Mouse (Mus musculus) gastrocnemius, adult 2 months (tissue): Measurements from ENCODE around the gene Ush2a. TPM values are rescaled to one million over a fixed set of nuclear protein-coding genes. Genes with fewer than 3 reads are reported as not detected.

ENCODE experiments used
- DNase-seq: peaks from one replicate; pipeline ENCODE4 v3.0.0; 2022
- H3K27ac ChIP-seq: fragments of 200-600 bp; 2 replicates; pipeline ENCODE4 v1.8.1; 2022; ENCODE audit warnings: mild to moderate bottlenecking
- H3K4me3 ChIP-seq: fragments of 200-600 bp; 2 replicates; pipeline ENCODE4 v1.8.1; 2022; ENCODE audit warnings: mild to moderate bottlenecking, moderate library complexity
- CTCF ChIP-seq: fragments of 200-600 bp; IDR thresholded peaks from 2 replicates; pipeline ENCODE4 v1.8.1; 2022; ENCODE audit warnings: antibody characterized with exemption, mild to moderate bottlenecking, moderate library complexity
- intact Hi-C: fragments of 180-260 bp; cut with DNase I; formaldehyde crosslinking; loops from one replicate; pipeline ENCODE4 v1.15.1; 2025
- total RNA-seq, 2 experiments: library from RNA; stranded (reverse); gene quantifications; 2 replicates each; pipeline ENCODE4 v1.2.3; 2021

The Ush2a gene
- total RNA-seq, 2 experiments from 2014 or later: not detected

- intact Hi-C loops: no loop called here
- no peak for TF ChIP-seq CTCF
- no peak overlapping the region for H3K4me3 ChIP-seq
Observed at GRCm38 (mm10) chr1:188668513-188668912, 406.7 kb downstream of the Ush2a start.

GRCm38 (mm10) chr1:188672871-188673270 lies 411.0 kb downstream of the Ush2a start:
- Histone ChIP-seq H3K27ac (no peak overlapping the region), H3K4me3 (no peak overlapping the region)
- DNase-seq: no peak
- intact Hi-C loops: no loop called here
- TF ChIP-seq CTCF: no peak

More at GRCm38 (mm10) chr1:188668513-188668912, 406.7 kb downstream of the Ush2a start:
- DNase-seq: no peak
- H3K27ac ChIP-seq: no peak overlapping the region

GRCm38 (mm10) chr1:188674640-188675510 lies 413.1 kb downstream of the Ush2a start:
- no peak for TF ChIP-seq CTCF
- no peak overlapping the region for H3K4me3 ChIP-seq
- intact Hi-C loops: no loop called here
- DNase-seq: no peak
- H3K27ac ChIP-seq: no peak overlapping the region

- intact Hi-C loops: no loop called here
- H3K27ac ChIP-seq: no peak overlapping the region
Observed at GRCm38 (mm10) chr1:188675511-188675863, 413.7 kb downstream of the Ush2a start.

GRCm38 (mm10) chr1:188678189-188678588 lies 416.4 kb downstream of the Ush2a start:
- no peak for TF ChIP-seq CTCF
- no peak for DNase-seq
- intact Hi-C loops: no loop called here
- no peak overlapping the region for H3K4me3 ChIP-seq
- H3K27ac ChIP-seq: no peak overlapping the region

More at GRCm38 (mm10) chr1:188675511-188675863, 413.7 kb downstream of the Ush2a start:
- no peak overlapping the region for H3K4me3 ChIP-seq
- DNase-seq: no peak
- no peak for TF ChIP-seq CTCF

- intact Hi-C loops: no loop called here
- Histone ChIP-seq H3K4me3 (no peak overlapping the region), H3K27ac (no peak overlapping the region)
- DNase-seq: no peak
- no peak for TF ChIP-seq CTCF
Observed at GRCm38 (mm10) chr1:188686362-188686761, 424.5 kb downstream of the Ush2a start.

GRCm38 (mm10) chr1:188696295-188696694 lies 434.5 kb downstream of the Ush2a start:
- no peak for TF ChIP-seq CTCF
- intact Hi-C loops: no loop called here
- Histone ChIP-seq H3K27ac (no peak overlapping the region), H3K4me3 (no peak overlapping the region)
- DNase-seq: no peak

GRCm38 (mm10) chr1:188708176-188708575 lies 446.4 kb downstream of the Ush2a start:
- DNase-seq: no peak
- Histone ChIP-seq H3K27ac (no peak overlapping the region), H3K4me3 (no peak overlapping the region)
- intact Hi-C loops: no loop called here
- TF ChIP-seq CTCF: peak; percentile 27; the same call in 1 of the 2 replicates

DNA sequence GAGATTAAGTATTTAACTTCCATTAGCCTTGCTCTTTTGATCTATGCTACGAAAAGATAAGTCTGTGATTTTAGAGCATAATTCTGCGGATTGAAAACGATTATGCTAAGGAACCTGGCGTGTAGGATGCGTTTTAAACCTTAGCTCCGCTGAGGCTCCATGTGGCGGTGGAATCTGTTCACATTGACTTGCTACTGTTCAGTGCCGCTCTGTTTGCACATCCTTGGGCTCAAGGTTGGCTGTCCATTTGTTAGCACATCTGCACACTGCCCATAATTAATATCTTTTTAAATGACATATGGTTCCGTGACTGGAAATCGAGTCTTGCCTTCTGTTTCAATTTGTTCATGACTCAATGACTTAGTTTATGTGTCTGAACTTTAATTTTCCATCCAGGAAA lies 446.9 kb downstream of the Ush2a start:
- Histone ChIP-seq H3K27ac (no peak overlapping the region), H3K4me3 (no peak overlapping the region)
- TF ChIP-seq CTCF: no peak
- no peak for DNase-seq
- intact Hi-C loops: no loop called here

DNA sequence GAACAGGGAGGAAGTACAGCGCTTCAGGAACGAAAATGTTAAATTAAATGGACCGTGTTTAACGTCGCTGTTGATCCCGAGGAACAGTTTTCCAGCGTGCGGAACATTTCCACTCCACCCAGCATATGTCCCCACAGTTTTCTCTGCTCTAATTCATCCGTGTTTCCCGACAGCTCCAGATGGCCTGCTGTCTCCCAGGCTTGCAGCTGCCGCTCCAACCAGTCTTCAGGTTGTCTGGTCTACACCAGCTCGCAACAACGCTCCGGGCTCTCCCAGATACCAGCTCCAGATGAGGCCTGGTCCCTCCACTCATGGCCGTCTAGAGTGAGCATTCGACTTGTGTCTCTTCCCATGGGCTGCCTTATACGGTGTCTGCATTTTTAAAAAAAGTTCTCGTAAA lies 452.3 kb downstream of the Ush2a start:
- DNase-seq: no peak
- Histone ChIP-seq H3K4me3 (no peak overlapping the region), H3K27ac (no peak overlapping the region)
- intact Hi-C loops: no loop called here
- no peak for TF ChIP-seq CTCF

DNA sequence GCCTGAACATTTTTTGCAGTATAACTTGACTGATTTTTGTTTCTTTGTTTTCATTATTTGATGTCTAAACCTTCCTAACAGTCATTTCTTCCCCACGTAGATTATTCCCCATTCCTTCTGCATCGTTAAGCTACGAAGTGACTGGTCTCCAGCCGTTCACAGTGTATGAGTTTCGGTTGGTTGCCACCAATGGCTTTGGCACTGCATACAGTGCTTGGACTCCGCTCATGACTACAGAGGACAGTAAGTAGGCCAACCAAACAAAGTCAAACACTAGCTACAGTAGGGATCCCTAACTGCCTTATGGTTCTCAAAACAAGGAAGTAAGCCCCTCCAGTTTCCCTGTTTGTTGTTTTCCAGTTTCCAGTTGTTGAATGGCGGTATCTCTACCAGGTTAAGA lies 453.1 kb downstream of the Ush2a start:
- DNase-seq: no peak
- TF ChIP-seq CTCF: no peak
- intact Hi-C loops: no loop called here
- H3K27ac ChIP-seq: no peak overlapping the region
- no peak overlapping the region for H3K4me3 ChIP-seq

- Histone ChIP-seq H3K27ac (no peak overlapping the region), H3K4me3 (no peak overlapping the region)
- no peak for DNase-seq
- no peak for TF ChIP-seq CTCF
- intact Hi-C loops: no loop called here
Observed at GRCm38 (mm10) chr1:188716886-188717285, 455.1 kb downstream of the Ush2a start.

GRCm38 (mm10) chr1:188725122-188725995 lies 463.5 kb downstream of the Ush2a start:
- Histone ChIP-seq H3K4me3 (no peak overlapping the region), H3K27ac (no peak overlapping the region)
- TF ChIP-seq CTCF: no peak
- DNase-seq: no peak
- intact Hi-C loops: no loop called here
